Mouse (Mus musculus): ENCODE measurements at regions not wholly inside any gene's neighbourhood (a gene's known extent, or its start where the extent isn't known, plus 50 kb on each side); places are given as distances from the start of the nearest gene placed in this dataset.

DNA sequence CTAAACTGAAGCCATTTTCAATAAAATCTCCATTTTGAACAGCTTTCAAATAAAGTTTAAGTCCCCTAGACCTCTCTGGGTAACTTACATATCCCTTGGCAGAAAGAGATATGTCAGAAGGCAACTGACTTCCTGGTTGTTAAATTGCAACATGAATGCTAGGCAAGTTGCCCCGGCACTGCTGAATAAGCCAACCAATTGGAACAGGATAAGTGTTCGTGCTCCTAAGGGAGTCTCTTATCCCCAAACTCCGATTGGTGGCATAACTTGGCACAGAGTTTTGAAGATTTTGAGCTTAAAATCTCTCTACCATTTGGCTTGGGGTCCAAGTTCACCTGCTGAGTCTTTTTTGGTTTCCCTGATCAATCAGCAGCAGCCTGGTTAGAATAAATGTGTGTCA, 147.4 kb downstream of the Plxna1 start:
- TF ChIP-seq CTCF (IDR thresholded peaks at IDR 0.05; ENCODE audit: low read depth, low read length) (no peak), POLR2A (IDR thresholded peaks at IDR 0.05; ENCODE audit: borderline replicate concordance, low read depth, low read length) (no peak)

All from bone marrow macrophage, adult 2 months (primary cell).